Mouse (Mus musculus) MEL (cell line): Measurements from ENCODE around the gene Med27.

Experiments used
- POLR2A ChIP-seq, 2 experiments: IDR thresholded peaks; 2 replicates each; pipeline ENCODE4 v1.6.1; 2011 to 2012; ENCODE audit warnings: low read length in 2 of 2, mild to moderate bottlenecking in 2 of 2, control low read depth in 1 of 2, improper control_type of control experiment in 1 of 2, low read depth in 1 of 2, moderate library complexity in 1 of 2; ENCODE audit not compliant: control insufficient read depth in 1 of 2, insufficient read depth in 1 of 2, poor library complexity in 1 of 2
- ZMIZ1 ChIP-seq: IDR thresholded peaks from 2 replicates; pipeline ENCODE4 v1.6.1; 2012; ENCODE audit warnings: low read depth, mild to moderate bottlenecking, inconsistent platforms, low read length, improper control_type of control experiment, moderate library complexity

GRCm38 (mm10) chr2:29436376-29436775 is 89.8 kb downstream of the Med27 start:
- TF ChIP-seq POLR2A (IDR thresholded peaks at IDR 0.05; ENCODE audit: control insufficient read depth in 1 of 2, insufficient read depth in 1 of 2, low read depth in 1 of 2, low read length in 2 of 2, poor library complexity in 1 of 2) (no peak), ZMIZ1 (no peak)
